Mouse (Mus musculus) cerebellum, postnatal 36 days (tissue): ENCODE measurements at regions not wholly inside any gene's neighbourhood (a gene's known extent, or its start where the extent isn't known, plus 50 kb on each side); places are given as distances from the start of the nearest gene placed in this dataset.

ENCODE experiments used
- DNase-seq, 2 experiments: peaks; one replicate each; pipeline ENCODE4 v3.0.0; 2021 to 2022; ENCODE audit warnings: mixed read lengths in 2 of 2

- DNase-seq, result no peak
Observed at GRCm38 (mm10) chr5:58286680-58287223, 569.0 kb downstream of the Pcdh7 start.

GRCm38 (mm10) chr5:58291261-58291660 lies 573.5 kb downstream of the Pcdh7 start:
- DNase-seq, result no peak

GRCm38 (mm10) chr5:58294903-58295302 lies 577.1 kb downstream of the Pcdh7 start:
- DNase-seq, result no peak

GRCm38 (mm10) chr5:58331356-58331755 lies 613.6 kb downstream of the Pcdh7 start:
- DNase-seq, result peak in 1 of 2 experiments; percentile 2
